Mouse (Mus musculus): ENCODE measurements at regions not wholly inside any gene's neighbourhood (a gene's known extent, or its start where the extent isn't known, plus 50 kb on each side); places are given as distances from the start of the nearest gene placed in this dataset.

DNA sequence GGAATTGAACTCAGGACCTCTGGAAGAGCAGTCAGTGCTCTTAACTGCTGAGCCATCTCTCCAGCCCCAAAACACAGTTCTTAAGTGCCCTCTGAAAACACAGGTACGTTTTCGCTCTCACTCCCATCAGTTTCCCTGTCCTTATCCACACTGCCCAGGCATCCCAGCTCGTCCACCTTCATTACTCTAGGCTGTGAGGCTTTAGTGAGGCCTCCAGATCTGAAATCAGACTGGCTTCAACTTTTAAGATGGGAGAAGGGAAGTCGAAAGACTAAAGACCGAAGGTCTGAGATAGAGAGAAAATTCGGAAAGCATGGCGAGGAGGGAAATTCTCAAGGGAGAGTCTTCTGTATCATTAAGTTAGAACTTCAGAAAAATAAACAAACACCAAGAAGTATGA is 54.8 kb upstream of the Tet2 start:
- DNase-seq (ENCODE audit: low read depth, low spot score): no peak

DNA sequence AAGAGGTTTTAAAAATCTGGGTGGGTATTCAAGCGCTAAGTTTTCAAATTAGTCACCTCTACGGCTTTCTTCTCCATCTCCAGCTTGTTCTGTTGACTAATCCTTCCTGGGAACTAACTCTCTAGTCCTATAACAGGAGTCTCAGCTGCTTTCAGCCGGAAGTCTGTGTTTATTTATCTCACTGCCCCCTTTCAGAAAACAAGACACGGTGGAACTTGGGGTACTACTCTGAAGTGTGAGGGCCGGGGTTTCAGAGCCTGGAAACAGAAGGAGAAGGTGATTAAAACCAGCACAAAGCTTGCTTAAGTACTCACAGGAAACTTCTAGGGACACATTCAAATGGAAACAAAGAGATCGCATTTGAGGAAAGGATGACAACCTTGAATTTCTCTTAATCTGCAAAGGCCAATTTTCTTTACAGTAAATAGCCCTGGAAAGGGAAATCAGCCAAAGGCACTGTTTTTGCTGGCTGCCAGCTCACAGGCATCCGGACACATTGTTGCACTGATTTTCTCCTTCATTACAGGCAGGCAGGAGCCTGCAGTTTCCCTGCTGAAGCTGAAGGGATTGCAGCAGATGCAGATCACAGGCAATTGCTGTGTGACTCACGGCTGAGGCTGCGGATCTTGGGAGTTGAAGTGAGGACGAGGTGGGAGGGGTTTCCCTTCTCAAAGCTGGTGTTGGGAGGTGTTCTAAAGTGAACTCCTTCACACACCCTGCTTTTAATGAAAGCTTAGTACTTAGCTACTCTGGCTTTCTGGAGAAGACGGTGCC is 55.7 kb upstream of the Tet2 start:
- DNase-seq (ENCODE audit: low read depth, low spot score): no peak

DNA sequence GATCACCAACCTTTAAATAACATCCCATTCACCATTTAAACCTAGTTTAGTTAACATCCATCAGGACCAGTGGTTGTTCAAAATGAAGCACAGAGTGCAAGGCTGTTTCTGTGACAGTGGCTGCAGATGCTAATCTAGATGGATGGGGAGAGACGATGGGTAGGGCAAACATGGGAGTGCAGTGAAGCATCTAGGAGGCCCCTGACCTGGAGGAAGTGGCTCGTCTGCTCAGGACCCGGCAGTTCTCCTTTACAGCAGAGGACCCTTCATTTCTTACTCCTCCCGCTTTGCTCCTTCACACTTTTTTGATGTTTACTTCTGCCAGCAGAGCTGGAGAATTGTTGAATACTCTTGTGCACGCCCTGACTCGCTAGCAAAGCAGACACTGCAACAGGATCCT is 60.5 kb upstream of the Tet2 start:
- DNase-seq (ENCODE audit: low read depth, low spot score): no peak

- DNase-seq (ENCODE audit: low read depth, low spot score): no peak
Measured at GRCm38 (mm10) chr3:133608845-133609261, 63.9 kb upstream of the Tet2 start.

GRCm38 (mm10) chr3:133613836-133614711 is 69.1 kb upstream of the Tet2 start:
- DNase-seq (ENCODE audit: low read depth, low spot score): no peak

GRCm38 (mm10) chr3:133614712-133615426 is 69.9 kb upstream of the Tet2 start:
- no peak for DNase-seq (ENCODE audit: low read depth, low spot score)

GRCm38 (mm10) chr3:133617036-133617435 is 72.1 kb upstream of the Tet2 start:
- peak; percentile 59 for DNase-seq (ENCODE audit: low read depth, low spot score)

DNA sequence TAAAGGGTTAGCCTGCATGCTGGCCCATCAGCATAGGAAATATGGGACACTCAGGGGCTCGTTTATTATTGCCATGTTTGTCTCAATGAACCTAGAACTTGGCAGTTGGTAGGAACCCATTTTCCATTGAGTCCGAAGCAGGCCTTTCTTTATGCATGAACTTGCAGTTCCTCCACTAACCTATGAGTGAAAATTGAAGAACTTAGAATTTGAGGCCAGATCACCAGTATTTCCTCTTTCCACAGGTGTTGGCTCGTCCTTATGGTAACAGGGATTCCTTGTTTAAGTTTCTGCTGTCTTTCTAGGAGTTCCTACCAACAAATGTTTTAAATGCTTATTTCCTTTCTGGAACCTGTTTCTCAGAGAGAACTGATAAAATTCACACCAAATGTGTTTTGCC is 73.6 kb upstream of the Tet2 start:
- DNase-seq (ENCODE audit: low read depth, low spot score): no peak

DNA sequence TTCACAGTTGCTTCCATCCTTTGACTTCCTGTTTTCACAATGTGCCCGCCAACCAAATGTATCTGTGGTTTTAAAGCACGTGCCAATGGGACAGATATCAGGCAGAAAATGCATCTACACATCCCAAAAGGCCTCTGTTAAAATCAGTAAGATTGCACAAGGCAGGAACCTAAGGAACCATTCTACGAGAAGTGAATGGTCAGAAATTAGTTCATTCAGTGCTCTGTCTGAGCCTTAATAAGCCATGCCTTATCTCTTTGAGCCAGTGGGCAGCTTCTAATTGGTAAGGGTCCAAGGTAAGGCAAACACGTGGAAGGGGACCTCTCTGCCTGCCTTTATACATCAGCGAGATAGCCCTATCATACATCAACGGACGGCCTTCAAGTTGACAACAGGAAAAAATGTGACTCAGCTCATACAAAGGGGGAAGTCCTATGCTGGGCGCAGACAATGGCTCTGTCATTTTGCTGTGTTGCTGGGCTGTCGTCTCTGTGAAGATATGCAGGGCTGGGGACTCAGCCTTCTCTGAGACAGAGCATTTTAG is 78.3 kb upstream of the Tet2 start:
- no peak for DNase-seq (ENCODE audit: low read depth, low spot score)

- DNase-seq (ENCODE audit: low read depth, low spot score): no peak
Measured at GRCm38 (mm10) chr3:133624079-133624875, 79.3 kb upstream of the Tet2 start.

- DNase-seq (ENCODE audit: low read depth, low spot score): no peak
Measured at GRCm38 (mm10) chr3:133625046-133625445, 80.1 kb upstream of the Tet2 start.

DNA sequence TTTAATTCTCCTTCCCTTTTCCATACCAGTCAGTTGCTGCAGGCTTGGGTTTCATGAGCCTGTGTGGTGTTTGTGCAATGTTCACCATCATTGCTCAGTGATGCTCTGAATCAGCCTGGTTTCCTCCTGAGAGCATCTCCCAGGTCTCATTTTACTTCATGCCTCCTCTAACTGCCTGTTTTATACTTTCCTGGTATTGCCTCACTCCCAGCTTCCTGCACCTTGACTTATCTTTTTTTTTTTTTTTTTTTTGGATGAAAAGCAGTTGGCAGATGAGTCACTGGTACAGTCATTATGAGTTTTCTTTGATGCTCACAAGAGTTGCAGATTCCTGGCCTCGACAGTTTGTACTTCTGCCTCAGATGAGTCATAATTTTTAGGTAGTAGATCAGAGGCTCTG is 81.5 kb upstream of the Tet2 start:
- no peak for DNase-seq (ENCODE audit: low read depth, low spot score)

- no peak for DNase-seq (ENCODE audit: low read depth, low spot score)
Measured at GRCm38 (mm10) chr3:133627116-133627844, 82.3 kb upstream of the Tet2 start.

DNA sequence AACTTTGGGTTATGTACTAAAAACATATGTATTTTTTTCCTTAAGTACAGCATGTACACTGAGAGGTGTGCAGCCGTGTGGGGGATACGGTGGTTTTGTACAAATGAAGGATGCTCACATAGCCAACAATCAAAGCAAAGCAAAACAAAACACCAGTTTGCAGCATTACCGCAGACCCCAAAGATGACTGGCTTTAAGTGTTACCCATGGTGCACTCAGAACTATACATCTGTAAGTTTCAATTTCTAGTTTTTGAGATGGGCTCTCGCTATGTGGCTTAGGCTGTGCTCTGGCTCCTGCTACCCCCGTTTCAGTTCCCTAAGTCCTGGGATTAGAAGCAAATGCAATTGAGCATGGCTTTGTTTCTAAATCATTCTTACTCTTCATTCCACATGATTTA is 89.4 kb upstream of the Tet2 start:
- no peak for DNase-seq (ENCODE audit: low read depth, low spot score)

DNA sequence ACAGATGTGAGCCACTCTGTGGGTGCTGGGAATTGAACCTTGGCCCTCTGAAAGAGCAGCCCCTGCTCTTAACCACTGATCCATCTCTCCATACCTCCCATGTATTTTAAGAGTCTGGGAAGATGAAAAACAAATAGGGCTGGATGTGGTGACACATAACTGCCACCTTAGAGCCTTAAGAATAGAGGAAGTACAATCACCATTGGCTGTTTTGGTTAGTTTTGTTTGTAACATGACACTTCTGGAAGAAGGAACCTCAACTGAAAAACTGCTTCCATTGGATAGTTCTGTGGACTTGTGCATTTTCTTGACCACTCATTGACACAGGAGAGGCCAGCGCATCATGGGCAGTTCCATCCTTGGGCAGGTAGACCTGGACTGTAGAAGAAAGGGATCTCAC is 100.7 kb upstream of the Tet2 start:
- DNase-seq (ENCODE audit: low read depth, low spot score): no peak

DNA sequence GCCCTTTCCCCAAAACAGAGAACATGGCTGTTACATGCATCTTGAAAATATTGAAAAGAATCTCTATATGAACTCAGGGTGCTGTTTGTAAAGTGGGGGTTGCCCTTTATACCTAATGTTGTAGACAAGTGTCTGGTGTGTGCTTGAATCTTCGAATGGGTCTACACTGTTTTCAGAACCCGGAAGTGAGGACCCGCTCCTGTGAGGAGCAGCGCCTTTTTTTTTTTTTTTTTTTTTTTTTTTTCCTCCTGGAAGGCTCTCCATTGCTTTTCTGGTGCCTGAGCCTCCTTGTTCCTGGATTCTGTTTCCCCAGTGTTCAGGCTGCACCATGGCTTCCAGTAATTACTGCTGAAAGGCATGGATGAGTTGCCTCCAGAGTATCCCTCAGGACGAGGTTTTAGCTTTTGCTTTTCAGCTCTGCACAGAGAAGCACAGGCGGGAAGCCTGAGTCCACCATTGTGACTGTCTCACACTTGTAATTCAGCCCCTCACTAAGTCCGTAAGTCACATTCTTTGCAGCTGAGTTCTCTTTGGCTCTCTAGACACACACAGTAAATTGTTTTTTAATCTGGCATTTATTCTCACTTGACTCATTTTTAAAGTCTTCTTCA is 101.6 kb upstream of the Tet2 start:
- no peak for DNase-seq (ENCODE audit: low read depth, low spot score)

DNA sequence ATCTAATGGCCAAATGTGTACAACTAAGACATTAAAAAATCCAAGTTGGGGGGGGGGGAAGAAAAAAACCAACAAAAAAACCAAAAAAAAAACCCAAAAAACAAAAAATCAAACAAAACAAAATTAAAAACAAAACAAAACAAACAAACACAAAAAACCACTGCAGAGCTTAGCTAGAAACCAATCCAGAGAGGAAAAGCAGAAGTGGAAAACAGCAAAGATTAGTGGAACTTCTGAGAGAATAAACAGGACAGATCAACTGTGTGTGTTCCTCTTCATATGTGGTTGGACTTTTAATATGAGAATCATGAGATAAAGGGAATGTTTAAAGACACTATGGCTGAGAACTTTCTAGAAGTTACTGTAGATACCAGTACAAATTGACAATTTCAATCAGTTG is 105.1 kb upstream of the Tet2 start:
- no peak for DNase-seq (ENCODE audit: low read depth, low spot score)

DNA sequence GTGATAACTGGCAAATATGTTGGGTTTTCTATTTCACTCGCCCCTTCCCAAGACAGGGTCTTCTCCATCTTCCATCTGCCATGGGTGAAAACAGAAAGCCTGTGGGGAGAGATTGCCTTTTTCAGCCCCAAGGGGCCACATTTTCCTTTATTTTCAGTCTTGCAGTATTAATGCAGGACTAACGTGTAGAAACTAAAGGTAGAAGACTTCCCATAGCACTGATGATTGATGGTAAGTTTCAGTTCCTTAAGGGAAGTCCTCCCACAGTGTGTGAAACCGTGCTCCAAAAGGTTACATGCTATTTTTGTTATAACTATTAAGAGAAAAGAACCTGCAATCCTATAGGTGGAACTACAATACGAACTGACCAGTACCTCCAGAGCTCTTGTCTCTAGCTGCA is 107.1 kb upstream of the Tet2 start:
- no peak for DNase-seq (ENCODE audit: low read depth, low spot score)

- no peak for DNase-seq (ENCODE audit: low read depth, low spot score)
Measured at GRCm38 (mm10) chr3:133659759-133660158, 114.8 kb upstream of the Tet2 start.

GRCm38 (mm10) chr3:133661303-133661702 is 116.4 kb upstream of the Tet2 start:
- DNase-seq (ENCODE audit: low read depth, low spot score): no peak

Measured in retina, adult 2 months (tissue).